Mouse (Mus musculus): ENCODE results near the gene Gm17349. TPM values are rescaled to one million over a fixed set of nuclear protein-coding genes. Genes with fewer than 3 reads are reported as not detected.

Gene Gm17349
- polyA plus RNA-seq, 1 experiment from 2014 or later: not detected

DNA sequence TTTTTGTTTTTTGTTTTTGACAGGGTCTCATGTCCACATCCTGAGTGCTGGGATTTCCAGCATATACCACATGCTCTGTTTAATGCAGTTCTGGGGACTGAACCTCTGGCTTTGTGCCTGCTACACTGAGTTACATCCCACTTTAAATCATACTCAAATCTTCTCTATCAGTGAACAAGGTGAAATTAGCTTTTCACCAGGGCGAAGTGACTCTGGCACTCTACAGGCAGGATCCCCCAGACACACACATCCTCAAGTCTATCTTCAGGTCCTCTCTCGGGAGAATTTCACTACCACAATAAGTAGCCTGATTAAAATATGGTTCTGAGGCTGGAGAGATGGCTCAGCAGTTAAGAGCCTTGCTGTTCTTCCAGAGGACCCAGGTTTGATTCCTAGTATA, 21.3 kb upstream of the Gm17349 start:
- Histone ChIP-seq H3K4me2 (peak overlapping the region; percentile 65), H3K4me1 (peaks cover 23% of the 10 kb centered on the region), H3K9ac (peak overlapping the region; percentile 94), H3K9me3 (0 out of 2 replicates have a peak, but pooled peaks cover 4% of the 10 kb centered on the region), H3K36me3 (peaks cover 47% of the 10 kb centered on the region), H3K4me3 (peak overlapping the region; percentile 96), H3K27ac (no peak overlapping the region), H3K27me3 (no peaks in the 10 kb centered on the region)
- WGBS: 73% methylated on average over 2 of the region's 2 CpGs
- ATAC-seq (ENCODE audit: insufficient number of reproducible peaks, insufficient read depth, low FRiP score, low TSS enrichment, low read depth): no peak

GRCm38 (mm10) chr15:99725341-99726155, 20.3 kb upstream of the Gm17349 start, which contains the start of gene Cox14:
Gene Cox14, plus strand, starts transcription at chr15:99725618.
- H3K4me2 ChIP-seq: peak within 1 kb of the TSS; percentile 65
- peaks cover 40% of the 10 kb centered on the region for H3K36me3 ChIP-seq
- H3K9ac ChIP-seq: peak within 1 kb of the TSS; percentile 94
- H3K4me3 ChIP-seq: peak within 1 kb of the TSS; percentile 96
- no peaks in the 10 kb centered on the region for H3K27me3 ChIP-seq
- H3K4me1 ChIP-seq: peaks cover 23% of the 10 kb centered on the region
- H3K9me3 ChIP-seq: 0 out of 2 replicates have a peak, but pooled peaks cover 4% of the 10 kb centered on the region
- peak within 1 kb of the TSS; percentile 91 for H3K27ac ChIP-seq
- under 1% methylated on average over 68 of the region's 68 CpGs for WGBS
- ATAC-seq (ENCODE audit: insufficient number of reproducible peaks, insufficient read depth, low FRiP score, low TSS enrichment, low read depth): peak; percentile 94

DNA sequence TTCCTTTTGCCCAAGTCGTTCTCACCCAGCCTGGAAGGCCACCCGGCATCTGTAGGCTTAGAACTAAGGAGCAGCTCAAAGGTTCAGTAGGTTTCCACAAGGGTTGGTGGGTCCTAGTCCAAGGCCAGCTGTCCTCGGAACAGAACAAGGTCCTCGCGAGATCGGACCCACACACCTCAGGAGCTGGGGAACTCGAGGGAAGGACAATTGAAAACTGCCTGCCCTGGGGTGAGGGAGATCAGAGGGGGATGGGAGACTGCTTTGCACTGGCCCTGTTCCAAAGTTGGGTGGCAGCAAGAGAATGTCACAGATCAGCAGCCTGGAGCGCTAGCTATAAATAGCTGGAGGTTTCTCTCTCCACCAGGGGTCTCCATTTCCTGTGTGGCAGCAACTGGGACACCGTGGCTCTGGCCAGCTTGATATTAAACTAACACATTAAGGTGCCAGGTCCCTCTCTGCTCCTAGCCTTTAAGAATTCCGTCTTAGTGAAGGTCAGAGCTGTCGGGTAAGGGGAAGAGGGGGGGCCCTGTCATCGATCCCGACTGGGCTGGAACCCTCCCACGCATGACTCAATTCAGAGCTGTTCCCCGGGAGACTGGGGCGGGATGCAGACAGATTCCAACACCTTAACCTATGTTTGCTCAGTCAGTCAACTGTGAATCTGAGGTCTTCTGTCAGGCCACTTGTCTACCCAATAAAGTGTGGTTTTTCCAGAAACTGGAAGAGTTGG, 19.2 kb upstream of the Gm17349 start:
- WGBS: 8% methylated on average over 16 of the region's 16 CpGs
- peak overlapping the region; percentile 60 for H3K9ac ChIP-seq
- peak overlapping the region; percentile 96 for H3K4me3 ChIP-seq
- no peaks in the 10 kb centered on the region for H3K27me3 ChIP-seq
- H3K4me1 ChIP-seq: peaks cover 23% of the 10 kb centered on the region
- H3K4me2 ChIP-seq: peak overlapping the region; percentile 65
- 0 out of 2 replicates have a peak, but pooled peaks cover 4% of the 10 kb centered on the region for H3K9me3 ChIP-seq
- peak overlapping the region; percentile 69; the same call in 1 of the 2 replicates for H3K27ac ChIP-seq
- 0 out of 2 replicates have a peak, but pooled peaks have one; percentile 8 for ATAC-seq (ENCODE audit: insufficient number of reproducible peaks, insufficient read depth, low FRiP score, low TSS enrichment, low read depth)
- H3K36me3 ChIP-seq: peaks cover 31% of the 10 kb centered on the region

DNA sequence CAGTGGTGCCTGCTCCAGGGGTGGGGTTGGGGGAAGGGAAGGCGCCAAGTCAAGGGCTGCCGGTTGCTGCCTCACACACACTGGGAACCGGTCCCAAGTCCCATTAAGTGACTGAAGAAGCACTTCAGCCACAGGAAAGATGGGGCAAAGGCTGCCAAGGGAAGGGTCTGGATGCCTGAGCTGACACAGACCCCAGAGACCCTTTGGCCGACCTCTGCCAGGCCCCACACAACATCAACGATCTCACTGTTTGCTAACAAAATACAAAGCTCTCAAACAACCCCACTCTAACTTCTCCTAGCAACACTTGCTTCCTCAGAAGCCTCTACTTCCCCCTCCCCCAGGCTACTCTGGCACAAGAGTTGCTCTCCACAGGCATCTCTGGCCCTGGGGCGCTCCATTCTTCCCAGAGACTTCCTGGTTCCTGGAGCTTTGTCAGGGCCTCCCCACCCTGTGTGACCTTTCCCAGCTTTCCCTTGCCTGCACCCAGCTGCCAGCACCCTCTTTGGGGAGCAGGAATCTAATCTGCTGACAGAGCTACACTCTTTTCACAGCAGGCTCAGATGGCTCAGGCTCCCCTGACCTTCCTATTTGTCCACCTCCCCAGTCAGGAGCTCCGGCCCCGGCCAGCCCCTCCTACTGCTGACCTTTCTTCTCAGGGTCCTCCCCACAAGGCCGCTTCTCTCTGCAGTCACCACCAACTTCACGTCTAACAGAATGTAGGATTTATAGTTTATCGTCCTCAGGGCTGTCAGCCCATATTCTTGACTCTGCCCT, 18.4 kb upstream of the Gm17349 start:
- H3K4me2 ChIP-seq: peak overlapping the region; percentile 65; the same call in 1 of the 2 replicates
- no peak for ATAC-seq (ENCODE audit: insufficient number of reproducible peaks, insufficient read depth, low FRiP score, low TSS enrichment, low read depth)
- whole genome bisulfite sequencing: 24% methylated on average over 11 of the region's 11 CpGs
- no peaks in the 10 kb centered on the region for H3K27me3 ChIP-seq
- H3K9ac ChIP-seq: peak overlapping the region; percentile 40
- no peaks in the 10 kb centered on the region for H3K9me3 ChIP-seq
- H3K4me3 ChIP-seq: no peak overlapping the region
- peak overlapping the region; percentile 69 for H3K27ac ChIP-seq
- peaks cover 23% of the 10 kb centered on the region for H3K4me1 ChIP-seq
- peaks cover 30% of the 10 kb centered on the region for H3K36me3 ChIP-seq

DNA sequence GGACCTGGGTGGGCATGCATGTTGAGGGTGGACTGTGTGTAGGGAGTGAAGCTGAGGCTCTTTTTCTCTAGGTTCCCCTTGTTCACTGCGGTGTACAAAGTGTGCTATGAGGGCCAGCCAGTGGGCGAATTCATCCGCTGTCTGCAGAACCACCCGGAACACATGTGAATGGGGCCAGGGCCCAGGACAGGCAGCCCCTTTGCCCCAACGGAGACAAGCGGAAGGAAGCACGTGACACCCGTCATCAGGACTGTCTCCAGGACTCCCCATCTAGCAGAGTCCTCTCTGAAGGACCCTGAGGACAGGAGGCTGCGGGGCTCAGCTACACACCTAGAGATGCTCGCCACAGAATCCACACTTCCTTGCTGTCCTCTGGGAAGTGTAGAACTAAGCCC, 17.8 kb upstream of the Gm17349 start:
- 55% methylated on average over 10 of the region's 10 CpGs for WGBS

DNA sequence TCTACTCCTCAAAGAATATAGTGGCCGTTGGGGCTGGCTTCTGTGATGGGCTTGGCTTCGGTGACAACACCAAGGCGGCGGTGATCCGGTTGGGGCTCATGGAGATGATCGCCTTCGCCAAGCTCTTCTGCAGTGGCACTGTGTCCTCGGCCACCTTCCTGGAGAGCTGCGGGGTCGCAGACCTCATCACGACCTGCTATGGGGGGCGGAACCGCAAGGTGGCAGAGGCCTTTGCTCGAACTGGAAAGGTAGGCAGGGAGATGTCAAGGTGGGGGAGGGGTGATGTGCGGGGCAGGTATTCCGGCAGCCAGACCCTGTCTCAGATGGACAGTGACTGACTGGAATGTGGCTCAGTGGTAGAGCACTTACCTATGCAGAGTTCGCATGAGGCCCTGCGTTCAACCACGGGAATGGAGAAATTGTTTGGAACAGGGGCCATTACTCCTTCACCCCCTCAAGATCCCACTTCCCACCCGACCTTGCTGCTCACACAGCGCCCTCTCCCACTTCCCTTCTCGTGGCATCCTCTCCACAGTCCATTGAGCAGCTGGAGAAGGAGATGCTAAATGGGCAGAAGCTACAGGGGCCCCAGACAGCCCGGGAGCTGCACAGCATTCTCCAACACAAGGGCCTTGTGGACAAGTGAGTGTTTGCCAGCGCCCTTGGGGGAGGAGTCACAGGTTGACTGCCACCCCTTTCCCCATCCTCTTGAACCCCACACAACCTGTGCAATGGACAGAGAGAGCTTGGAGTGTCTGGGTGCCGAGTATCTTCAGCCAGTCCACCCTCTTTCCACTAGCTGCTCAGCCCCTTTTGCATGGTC, 16.8 kb upstream of the Gm17349 start:
- 79% methylated on average over 25 of the region's 25 CpGs for WGBS

More for the DNA sequence above, 17.8 kb upstream of the Gm17349 start:
- Histone ChIP-seq H3K4me1 (peaks cover 23% of the 10 kb centered on the region), H3K9ac (no peak overlapping the region), H3K27ac (peak overlapping the region; percentile 69; the same call in 1 of the 2 replicates), H3K4me3 (no peak overlapping the region), H3K9me3 (no peaks in the 10 kb centered on the region), H3K4me2 (no peak overlapping the region), H3K27me3 (no peaks in the 10 kb centered on the region), H3K36me3 (peaks cover 30% of the 10 kb centered on the region)
- no peak for ATAC-seq (ENCODE audit: insufficient number of reproducible peaks, insufficient read depth, low FRiP score, low TSS enrichment, low read depth)

DNA sequence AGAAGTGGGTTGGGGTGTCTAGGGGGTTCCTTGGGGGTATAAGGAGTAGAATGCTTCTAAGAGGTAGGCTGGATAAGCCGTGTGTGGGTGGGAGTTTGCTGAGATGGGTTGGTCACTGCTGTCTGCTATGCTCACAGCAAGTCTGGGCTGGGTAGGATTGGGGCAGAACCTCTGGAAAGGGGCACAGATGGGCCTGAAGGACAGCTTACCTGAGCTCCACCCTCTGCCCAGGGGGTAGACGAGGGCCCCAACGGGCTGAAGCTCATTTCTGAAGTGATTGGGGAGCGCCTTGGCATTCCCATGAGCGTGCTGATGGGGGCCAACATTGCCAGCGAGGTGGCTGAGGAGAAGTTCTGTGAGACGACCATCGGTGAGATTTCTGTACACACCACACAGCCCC, 14.6 kb upstream of the Gm17349 start:
- H3K36me3 ChIP-seq: peaks cover 35% of the 10 kb centered on the region
- H3K4me3 ChIP-seq: no peak overlapping the region
- H3K4me1 ChIP-seq: peaks cover 30% of the 10 kb centered on the region
- H3K27ac ChIP-seq: no peak overlapping the region
- 79% methylated on average over 8 of the region's 8 CpGs for WGBS
- no peak overlapping the region for H3K9ac ChIP-seq
- H3K27me3 ChIP-seq: no peaks in the 10 kb centered on the region
- no peaks in the 10 kb centered on the region for H3K9me3 ChIP-seq
- ATAC-seq (ENCODE audit: insufficient number of reproducible peaks, insufficient read depth, low FRiP score, low TSS enrichment, low read depth): no peak
- no peak overlapping the region for H3K4me2 ChIP-seq

More for the DNA sequence above, 16.8 kb upstream of the Gm17349 start:
- Histone ChIP-seq H3K36me3 (peaks cover 27% of the 10 kb centered on the region), H3K4me1 (peaks cover 28% of the 10 kb centered on the region), H3K4me2 (no peak overlapping the region), H3K27ac (no peak overlapping the region), H3K27me3 (no peaks in the 10 kb centered on the region), H3K9ac (no peak overlapping the region), H3K9me3 (no peaks in the 10 kb centered on the region), H3K4me3 (no peak overlapping the region)
- no peak for ATAC-seq (ENCODE audit: insufficient number of reproducible peaks, insufficient read depth, low FRiP score, low TSS enrichment, low read depth)

- WGBS: 89% methylated on average over 9 of the region's 9 CpGs
- Histone ChIP-seq H3K4me3 (no peak overlapping the region), H3K9ac (no peak overlapping the region), H3K4me2 (no peak overlapping the region), H3K36me3 (peaks cover 48% of the 10 kb centered on the region), H3K27me3 (no peaks in the 10 kb centered on the region), H3K9me3 (no peaks in the 10 kb centered on the region), H3K27ac (no peak overlapping the region), H3K4me1 (peaks cover 17% of the 10 kb centered on the region)
- ATAC-seq (ENCODE audit: insufficient number of reproducible peaks, insufficient read depth, low FRiP score, low TSS enrichment, low read depth): no peak
These were observed 13.3 kb upstream of the Gm17349 start for GRCm38 (mm10) chr15:99718461-99719021.

DNA sequence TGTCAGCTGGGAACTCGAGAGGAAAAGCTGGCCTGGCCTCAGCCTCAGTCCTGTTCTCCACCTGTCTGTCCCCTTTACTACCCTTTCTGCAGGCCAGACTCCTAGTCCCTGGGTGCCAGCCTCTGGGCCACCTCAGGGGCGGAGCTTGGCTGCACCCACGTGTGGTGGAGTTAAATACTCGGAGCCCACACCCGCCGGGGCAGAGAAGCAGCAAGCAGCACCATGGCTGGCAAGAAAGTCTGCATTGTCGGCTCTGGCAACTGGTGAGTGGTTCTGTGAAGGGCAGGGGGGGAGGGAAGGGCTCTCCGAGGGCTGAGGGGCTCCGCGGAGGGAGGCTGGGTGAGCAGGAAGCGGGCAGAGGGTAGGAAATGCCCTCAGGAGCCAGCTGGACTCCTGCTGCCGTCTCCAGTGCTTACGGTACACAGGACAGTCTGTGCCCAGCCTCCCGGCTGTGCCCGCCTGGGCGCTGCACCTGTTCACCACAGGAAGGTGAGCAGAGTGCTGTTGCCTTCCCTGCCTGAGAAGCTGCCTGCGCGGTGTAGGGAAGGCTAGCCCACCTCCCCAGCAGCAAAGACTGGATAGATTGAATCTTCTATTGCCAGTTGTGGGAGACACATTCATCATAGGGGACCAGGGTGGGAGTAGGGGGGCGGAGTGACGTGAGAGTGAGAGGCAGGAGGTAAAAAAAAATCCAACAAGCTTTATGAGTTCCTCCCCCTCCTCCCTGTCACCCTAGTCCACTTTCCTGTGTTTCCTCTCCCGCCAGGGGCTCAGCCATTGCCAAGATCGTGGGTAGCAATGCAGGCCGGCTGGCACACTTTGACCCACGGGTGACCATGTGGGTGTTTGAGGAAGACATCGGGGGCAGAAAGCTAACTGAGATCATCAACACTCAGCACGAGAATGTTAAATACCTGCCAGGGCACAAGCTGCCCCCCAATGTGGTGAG, 12.4 kb upstream of the Gm17349 start, which contains the start of gene Gpd1:
Gene Gpd1, plus strand, starts transcription at position 130 of the 949 bp plus-strand sequence.
- peaks cover 13% of the 10 kb centered on the region; the same call in 1 of the 2 replicates for H3K4me1 ChIP-seq
- no peak within 1 kb of the TSS for H3K4me2 ChIP-seq
- no peaks in the 10 kb centered on the region for H3K27me3 ChIP-seq
- H3K36me3 ChIP-seq: peaks cover 57% of the 10 kb centered on the region
- no peaks in the 10 kb centered on the region for H3K9me3 ChIP-seq
- no peak within 1 kb of the TSS for H3K9ac ChIP-seq
- H3K4me3 ChIP-seq: no peak within 1 kb of the TSS
- H3K27ac ChIP-seq: no peak within 1 kb of the TSS
- ATAC-seq (ENCODE audit: insufficient number of reproducible peaks, insufficient read depth, low FRiP score, low TSS enrichment, low read depth): no peak
- 67% methylated on average over 26 of the region's 26 CpGs for WGBS
